Mouse (Mus musculus): ENCODE measurements at regions not wholly inside any gene's neighbourhood (a gene's known extent, or its start where the extent isn't known, plus 50 kb on each side); places are given as distances from the start of the nearest gene placed in this dataset.

DNA sequence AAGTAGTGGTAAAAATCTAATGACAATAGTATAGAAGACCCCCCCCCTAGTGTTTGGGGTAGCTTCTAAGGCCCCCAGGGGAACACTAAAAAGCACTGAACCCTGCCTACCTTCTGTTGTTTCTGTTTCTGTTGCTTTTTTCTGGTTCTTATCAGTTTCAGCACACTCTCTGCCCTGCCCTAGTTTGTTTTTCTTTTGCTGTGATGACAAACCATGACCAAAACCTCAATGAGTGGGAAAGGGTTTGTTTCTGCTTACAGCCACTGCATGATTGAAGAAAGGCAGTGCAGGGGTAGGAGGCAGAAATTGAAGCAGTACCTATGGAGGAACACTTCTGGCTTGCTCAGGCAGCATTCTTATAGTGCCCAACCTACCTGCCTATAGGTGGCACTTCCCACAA is 181.1 kb upstream of the P2ry1 start:
- DNase-seq (ENCODE audit: low spot score) (no peak), ATAC-seq (no peak)
- Histone ChIP-seq H3K4me1 (ENCODE audit: insufficient read depth, low read length) (no peaks in the 10 kb centered on the region), H3K9ac (replicated peaks; ENCODE audit: low read length) (no peak overlapping the region), H3K4me2 (ENCODE audit: low read depth, low read length) (no peak overlapping the region), H3K4me3 (ENCODE audit: low read length) (no peak overlapping the region), H3K27me3 (ENCODE audit: insufficient read depth, low read length) (no peaks in the 10 kb centered on the region), H3K9me3 (ENCODE audit: low read length) (no peaks in the 10 kb centered on the region), H3K27ac (no peak overlapping the region), H3K36me3 (ENCODE audit: insufficient read depth, low read length) (no peaks in the 10 kb centered on the region)
- no peak for TF ChIP-seq CTCF (IDR thresholded peaks at IDR 0.05; ENCODE audit: low read depth)

DNA sequence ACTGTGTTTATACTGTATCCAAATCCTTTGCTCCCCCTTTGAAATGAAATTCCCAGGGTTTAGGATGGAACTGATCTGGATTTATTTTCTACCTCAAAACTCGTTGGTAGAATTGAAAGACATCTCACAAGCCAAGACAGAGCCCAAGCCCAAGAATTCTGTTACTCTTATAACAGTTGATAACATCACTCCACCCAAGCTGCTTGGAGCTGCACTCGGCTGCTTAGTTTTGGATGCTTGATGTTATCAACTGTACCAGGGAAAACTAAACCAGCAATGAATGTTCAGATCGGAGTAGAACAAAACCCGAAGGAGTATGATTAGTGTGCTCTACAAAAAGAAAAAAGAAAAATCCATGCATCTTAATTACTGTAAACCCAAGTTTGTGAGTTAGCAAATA is 175.8 kb upstream of the P2ry1 start:
- Histone ChIP-seq H3K9me3 (ENCODE audit: low read length) (no peaks in the 10 kb centered on the region), H3K9ac (replicated peaks; ENCODE audit: low read length) (no peak overlapping the region), H3K4me3 (ENCODE audit: low read length) (no peak overlapping the region), H3K27ac (no peak overlapping the region), H3K4me2 (ENCODE audit: low read depth, low read length) (no peak overlapping the region), H3K36me3 (ENCODE audit: insufficient read depth, low read length) (no peaks in the 10 kb centered on the region), H3K4me1 (ENCODE audit: insufficient read depth, low read length) (no peaks in the 10 kb centered on the region), H3K27me3 (ENCODE audit: insufficient read depth, low read length) (no peaks in the 10 kb centered on the region)
- DNase-seq (ENCODE audit: low spot score) (no peak), ATAC-seq (no peak)
- no peak for TF ChIP-seq CTCF (IDR thresholded peaks at IDR 0.05; ENCODE audit: low read depth)
- WGBS, result 80% methylated on average over 4 of the region's 4 CpGs

- 88% methylated on average over 4 of the region's 4 CpGs for WGBS
- H3K27ac ChIP-seq, result no peak overlapping the region
- H3K36me3 ChIP-seq (ENCODE audit: insufficient read depth, low read length), result no peaks in the 10 kb centered on the region
- no peaks in the 10 kb centered on the region for H3K9me3 ChIP-seq (ENCODE audit: low read length)
- no peak overlapping the region for H3K4me3 ChIP-seq (ENCODE audit: low read length)
- no peaks in the 10 kb centered on the region for H3K4me1 ChIP-seq (ENCODE audit: insufficient read depth, low read length)
- TF ChIP-seq CTCF (IDR thresholded peaks at IDR 0.05; ENCODE audit: low read depth), result no peak
- ATAC-seq (no peak), DNase-seq (ENCODE audit: low spot score) (no peak)
- H3K27me3 ChIP-seq (ENCODE audit: insufficient read depth, low read length), result no peaks in the 10 kb centered on the region
- no peak overlapping the region for H3K4me2 ChIP-seq (ENCODE audit: low read depth, low read length)
- H3K9ac ChIP-seq (replicated peaks; ENCODE audit: low read length), result no peak overlapping the region
These were observed 170.2 kb upstream of the P2ry1 start for GRCm38 (mm10) chr3:60832385-60832784.

DNA sequence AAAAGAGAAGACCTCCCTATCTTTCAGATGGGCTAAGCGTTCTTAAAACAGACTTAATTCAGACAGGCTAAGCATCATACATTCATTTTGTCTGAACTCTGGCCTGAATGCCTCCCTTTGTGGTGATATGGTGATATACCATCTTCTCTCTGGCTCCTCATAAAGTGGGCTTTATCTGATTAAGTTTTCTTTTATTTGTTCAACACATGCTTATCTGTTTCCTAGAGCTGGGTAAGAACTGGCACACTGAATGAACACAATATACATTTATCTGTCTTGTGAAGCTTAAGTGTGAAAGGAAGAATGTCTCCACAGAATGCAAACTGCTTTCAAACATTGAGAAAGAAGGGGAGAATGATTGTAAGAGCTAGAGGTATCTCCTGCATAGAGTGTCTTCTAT is 160.7 kb upstream of the P2ry1 start:
- TF ChIP-seq CTCF (IDR thresholded peaks at IDR 0.05; ENCODE audit: low read depth), result no peak
- Histone ChIP-seq H3K4me1 (ENCODE audit: insufficient read depth, low read length) (no peaks in the 10 kb centered on the region), H3K4me2 (ENCODE audit: low read depth, low read length) (no peak overlapping the region), H3K27ac (no peak overlapping the region), H3K9me3 (ENCODE audit: low read length) (no peaks in the 10 kb centered on the region), H3K4me3 (ENCODE audit: low read length) (no peak overlapping the region), H3K27me3 (ENCODE audit: insufficient read depth, low read length) (no peaks in the 10 kb centered on the region), H3K9ac (replicated peaks; ENCODE audit: low read length) (no peak overlapping the region), H3K36me3 (ENCODE audit: insufficient read depth, low read length) (no peaks in the 10 kb centered on the region)
- no peak for DNase-seq (ENCODE audit: low spot score)
- 95% methylated on average over 1 of the region's 1 CpGs for WGBS
- no peak for ATAC-seq

- no peaks in the 10 kb centered on the region for H3K36me3 ChIP-seq (ENCODE audit: insufficient read depth, low read length)
- H3K9ac ChIP-seq (replicated peaks; ENCODE audit: low read length), result no peak overlapping the region
- ATAC-seq, result no peak
- no peak overlapping the region for H3K4me2 ChIP-seq (ENCODE audit: low read depth, low read length)
- no peaks in the 10 kb centered on the region for H3K9me3 ChIP-seq (ENCODE audit: low read length)
- H3K4me1 ChIP-seq (ENCODE audit: insufficient read depth, low read length), result no peaks in the 10 kb centered on the region
- no peak for TF ChIP-seq CTCF (IDR thresholded peaks at IDR 0.05; ENCODE audit: low read depth)
- H3K4me3 ChIP-seq (ENCODE audit: low read length), result no peak overlapping the region
- no peaks in the 10 kb centered on the region for H3K27me3 ChIP-seq (ENCODE audit: insufficient read depth, low read length)
- no peak for DNase-seq (ENCODE audit: low spot score)
- WGBS, result 76% methylated on average over 2 of the region's 2 CpGs
- H3K27ac ChIP-seq, result no peak overlapping the region
These were observed 157.3 kb upstream of the P2ry1 start for GRCm38 (mm10) chr3:60845293-60845692.

GRCm38 (mm10) chr3:60848437-60848836 is 154.2 kb upstream of the P2ry1 start:
- Histone ChIP-seq H3K9me3 (ENCODE audit: low read length) (no peaks in the 10 kb centered on the region), H3K4me1 (ENCODE audit: insufficient read depth, low read length) (no peaks in the 10 kb centered on the region), H3K36me3 (ENCODE audit: insufficient read depth, low read length) (no peaks in the 10 kb centered on the region), H3K27me3 (ENCODE audit: insufficient read depth, low read length) (no peaks in the 10 kb centered on the region), H3K4me3 (ENCODE audit: low read length) (no peak overlapping the region), H3K27ac (no peak overlapping the region), H3K9ac (replicated peaks; ENCODE audit: low read length) (no peak overlapping the region), H3K4me2 (ENCODE audit: low read depth, low read length) (no peak overlapping the region)
- 93% methylated on average over 2 of the region's 2 CpGs for WGBS
- ATAC-seq (no peak), DNase-seq (ENCODE audit: low spot score) (no peak)
- no peak for TF ChIP-seq CTCF (IDR thresholded peaks at IDR 0.05; ENCODE audit: low read depth)

DNA sequence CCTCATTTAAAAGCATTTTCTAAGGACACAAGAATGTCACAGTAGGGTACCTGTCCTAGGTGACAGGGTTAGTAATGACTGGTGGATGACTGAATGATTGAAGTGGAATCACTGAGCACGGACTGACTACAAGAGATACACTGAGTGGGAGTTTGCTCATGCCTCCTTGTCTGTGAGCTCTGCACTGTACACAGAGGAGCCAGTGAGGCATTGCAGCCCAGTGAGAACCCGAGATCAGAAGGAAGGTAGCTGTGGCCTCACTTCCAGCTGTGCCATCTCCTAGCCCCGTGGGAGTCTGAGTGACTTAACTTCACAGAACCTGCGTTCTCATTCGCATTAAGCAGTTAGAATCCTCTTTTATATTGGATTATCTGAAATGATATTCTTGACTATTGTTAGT is 148.8 kb upstream of the P2ry1 start:
- no peak for TF ChIP-seq CTCF (IDR thresholded peaks at IDR 0.05; ENCODE audit: low read depth)
- H3K4me3 ChIP-seq (ENCODE audit: low read length), result no peak overlapping the region
- H3K4me1 ChIP-seq (ENCODE audit: insufficient read depth, low read length), result no peaks in the 10 kb centered on the region
- 46% methylated on average over 5 of the region's 5 CpGs for WGBS
- H3K27me3 ChIP-seq (ENCODE audit: insufficient read depth, low read length), result no peaks in the 10 kb centered on the region
- H3K9me3 ChIP-seq (ENCODE audit: low read length), result no peaks in the 10 kb centered on the region
- H3K36me3 ChIP-seq (ENCODE audit: insufficient read depth, low read length), result no peaks in the 10 kb centered on the region
- no peak overlapping the region for H3K4me2 ChIP-seq (ENCODE audit: low read depth, low read length)
- H3K9ac ChIP-seq (replicated peaks; ENCODE audit: low read length), result no peak overlapping the region
- DNase-seq (ENCODE audit: low spot score) (no peak), ATAC-seq (no peak)
- no peak overlapping the region for H3K27ac ChIP-seq

Measured in hindbrain, postnatal 0 days (tissue).